Mouse (Mus musculus): ENCODE measurements at regions not wholly inside any gene's neighbourhood (a gene's known extent, or its start where the extent isn't known, plus 50 kb on each side); places are given as distances from the start of the nearest gene placed in this dataset.

- no peak for DNase-seq (ENCODE audit: low read depth, low spot score)
Observed at GRCm38 (mm10) chr14:76632763-76633162, 76.1 kb upstream of the Serp2 start.

GRCm38 (mm10) chr14:76631740-76632139 lies 75.1 kb upstream of the Serp2 start:
- DNase-seq (ENCODE audit: low read depth, low spot score): peak; percentile 12

- DNase-seq (ENCODE audit: low read depth, low spot score): peak; percentile 63
Observed at GRCm38 (mm10) chr14:76631181-76631580, 74.5 kb upstream of the Serp2 start.

- DNase-seq (ENCODE audit: low read depth, low spot score): peak; percentile 65
Observed at GRCm38 (mm10) chr14:76629913-76630478, 73.3 kb upstream of the Serp2 start.

- no peak for DNase-seq (ENCODE audit: low read depth, low spot score)
Observed at GRCm38 (mm10) chr14:76628182-76628892, 71.6 kb upstream of the Serp2 start.

- DNase-seq (ENCODE audit: low read depth, low spot score): no peak
Observed at GRCm38 (mm10) chr14:76625589-76626368, 69.1 kb upstream of the Serp2 start.

GRCm38 (mm10) chr14:76624626-76625378 lies 68.1 kb upstream of the Serp2 start:
- no peak for DNase-seq (ENCODE audit: low read depth, low spot score)

GRCm38 (mm10) chr14:76623371-76623988 lies 66.8 kb upstream of the Serp2 start:
- peak; percentile 16 for DNase-seq (ENCODE audit: low read depth, low spot score)

- no peak for DNase-seq (ENCODE audit: low read depth, low spot score)
Observed at GRCm38 (mm10) chr14:76622634-76623291, 66.1 kb upstream of the Serp2 start.

- no peak for DNase-seq (ENCODE audit: low read depth, low spot score)
Observed at GRCm38 (mm10) chr14:76619038-76619409, 62.3 kb upstream of the Serp2 start.

GRCm38 (mm10) chr14:76618331-76619037 lies 61.8 kb upstream of the Serp2 start:
- DNase-seq (ENCODE audit: low read depth, low spot score): no peak

GRCm38 (mm10) chr14:76617889-76618288 lies 61.2 kb upstream of the Serp2 start:
- DNase-seq (ENCODE audit: low read depth, low spot score): no peak

- DNase-seq (ENCODE audit: low read depth, low spot score): no peak
Observed at GRCm38 (mm10) chr14:76617447-76617846, 60.8 kb upstream of the Serp2 start.

GRCm38 (mm10) chr14:76616367-76616683 lies 59.6 kb upstream of the Serp2 start:
- peak; percentile 28 for DNase-seq (ENCODE audit: low read depth, low spot score)

- no peak for DNase-seq (ENCODE audit: low read depth, low spot score)
Observed at GRCm38 (mm10) chr14:76615603-76616366, 59.1 kb upstream of the Serp2 start.

- DNase-seq (ENCODE audit: low read depth, low spot score): no peak
Observed at GRCm38 (mm10) chr14:76615182-76615581, 58.5 kb upstream of the Serp2 start.

GRCm38 (mm10) chr14:76614682-76615081 lies 58.0 kb upstream of the Serp2 start:
- no peak for DNase-seq (ENCODE audit: low read depth, low spot score)

- no peak for DNase-seq (ENCODE audit: low read depth, low spot score)
Observed at GRCm38 (mm10) chr14:76613604-76614003, 56.9 kb upstream of the Serp2 start.

GRCm38 (mm10) chr14:76610429-76611378 lies 54.0 kb upstream of the Serp2 start:
- DNase-seq (ENCODE audit: low read depth, low spot score): no peak

Data from 3T3-L1 (cell line).